Mouse (Mus musculus) MEL (cell line): ENCODE results near the gene Vsig4. TPM values are rescaled to one million over a fixed set of nuclear protein-coding genes. Genes with fewer than 3 reads are reported as not detected.

Experiments
- DNase-seq: peaks from one replicate; pipeline ENCODE4 v3.0.0; 2011; ENCODE audit warnings: low read depth, low spot score
- H3K27ac ChIP-seq: 2 replicates; pipeline ENCODE4 v1.5.1; 2012; ENCODE audit warnings: low read depth, mild to moderate bottlenecking, control low read depth, low read length, moderate library complexity; ENCODE audit not compliant: control insufficient read depth
- H3K27me3 ChIP-seq, 2 experiments: fragments of 150-350 bp in 1 of 2; sonication (generic) in 1 of 2; 2 replicates each; pipeline ENCODE4 v1.6.1; 2012; ENCODE audit warnings: low read length in 2 of 2, mild to moderate bottlenecking in 2 of 2, improper control_type of control experiment in 1 of 2, moderate library complexity in 1 of 2; ENCODE audit not compliant: insufficient read depth in 2 of 2, control insufficient read depth in 1 of 2
- H3K36me3 ChIP-seq, 2 experiments: 2 replicates each; pipeline ENCODE4 v1.6.1; 2012 to 2014; ENCODE audit warnings: low read length in 2 of 2, improper control_type of control experiment in 1 of 2, inconsistent platforms in 1 of 2, mild to moderate bottlenecking in 1 of 2; ENCODE audit not compliant: insufficient read depth in 2 of 2, control insufficient read depth in 1 of 2
- H3K4me1 ChIP-seq, 2 experiments: fragments of 150-350 bp in 1 of 2; sonication (generic) in 1 of 2; 2 replicates each; pipeline ENCODE4 v1.6.1; 2012; ENCODE audit warnings: low read length in 2 of 2, improper control_type of control experiment in 1 of 2, mild to moderate bottlenecking in 1 of 2; ENCODE audit not compliant: insufficient read depth in 2 of 2, control insufficient read depth in 1 of 2
- H3K4me3 ChIP-seq, 2 experiments: fragments of 150-350 bp in 1 of 2; sonication (generic) in 1 of 2; 2 replicates each; pipeline ENCODE4 v1.5.1; 2012; ENCODE audit warnings: low read depth in 2 of 2, low read length in 2 of 2, mild to moderate bottlenecking in 2 of 2, moderate library complexity in 2 of 2, control low read depth in 1 of 2, improper control_type of control experiment in 1 of 2; ENCODE audit not compliant: control insufficient read depth in 1 of 2, insufficient read depth in 1 of 2
- H3K79me2 ChIP-seq: 2 replicates; pipeline ENCODE4 v1.6.1; 2012; ENCODE audit warnings: mild to moderate bottlenecking, low read length, moderate library complexity; ENCODE audit not compliant: control insufficient read depth, poor library complexity, insufficient read depth
- H3K9ac ChIP-seq: 2 replicates; pipeline ENCODE4 v1.6.1; 2012; ENCODE audit warnings: low read depth, mild to moderate bottlenecking, control low read depth, low read length, moderate library complexity; ENCODE audit not compliant: control insufficient read depth, poor library complexity, severe bottlenecking
- H3K9me3 ChIP-seq: fragments of 150-350 bp; sonication (generic); replicated peaks from 2 replicates; pipeline ENCODE4 v1.6.1; 2012; ENCODE audit warnings: mild to moderate bottlenecking, low read length, improper control_type of control experiment, moderate library complexity; ENCODE audit not compliant: insufficient read depth
- BHLHE40 ChIP-seq: IDR thresholded peaks from 2 replicates; pipeline ENCODE4 v1.6.1; 2012; ENCODE audit warnings: low read depth, mild to moderate bottlenecking, inconsistent platforms, low read length, improper control_type of control experiment, borderline replicate concordance
- CHD1 ChIP-seq: IDR thresholded peaks from 2 replicates; pipeline ENCODE4 v1.6.1; 2012; ENCODE audit warnings: low read depth, mild to moderate bottlenecking, inconsistent platforms, low read length, improper control_type of control experiment
- ELF1 ChIP-seq: IDR thresholded peaks from 2 replicates; pipeline ENCODE4 v1.6.1; 2014; ENCODE audit warnings: low read depth, mild to moderate bottlenecking, inconsistent platforms, low read length, improper control_type of control experiment, moderate library complexity
- GABPA ChIP-seq: IDR thresholded peaks from 2 replicates; pipeline ENCODE4 v1.6.1; 2012; ENCODE audit warnings: low read depth, mild to moderate bottlenecking, inconsistent platforms, low read length, improper control_type of control experiment, moderate library complexity
- GATA1 ChIP-seq: IDR thresholded peaks from 2 replicates; pipeline ENCODE4 v1.6.1; 2011; ENCODE audit warnings: low read depth, low read length, improper control_type of control experiment
- JUND ChIP-seq: IDR thresholded peaks from 2 replicates; pipeline ENCODE4 v1.6.1; 2011; ENCODE audit warnings: low read depth, mild to moderate bottlenecking, improper control_type of control experiment, low read length
- MAFK ChIP-seq: IDR thresholded peaks from 2 replicates; pipeline ENCODE4 v1.6.1; 2011; ENCODE audit warnings: low read depth, mild to moderate bottlenecking, low read length, improper control_type of control experiment, borderline replicate concordance
- MAX ChIP-seq: IDR thresholded peaks from 2 replicates; pipeline ENCODE4 v1.6.1; 2011; ENCODE audit warnings: low read length, improper control_type of control experiment
- MAZ ChIP-seq: IDR thresholded peaks from 2 replicates; pipeline ENCODE4 v1.6.1; 2012; ENCODE audit warnings: low read depth, mild to moderate bottlenecking, inconsistent platforms, low read length, improper control_type of control experiment
- MEF2A ChIP-seq: IDR thresholded peaks from 2 replicates; pipeline ENCODE4 v1.6.1; 2014; ENCODE audit warnings: low read depth, mild to moderate bottlenecking, inconsistent platforms, low read length, improper control_type of control experiment; ENCODE audit not compliant: poor library complexity, insufficient replicate concordance, severe bottlenecking; ENCODE audit errors: extremely low read depth
- NELFE ChIP-seq: IDR thresholded peaks from 2 replicates; pipeline ENCODE4 v1.6.1; 2011; ENCODE audit warnings: low read depth, low read length, improper control_type of control experiment
- NRF1 ChIP-seq: IDR thresholded peaks from 2 replicates; pipeline ENCODE4 v1.6.1; 2014; ENCODE audit warnings: low read depth, mild to moderate bottlenecking, inconsistent platforms, low read length, improper control_type of control experiment, moderate library complexity; ENCODE audit not compliant: poor library complexity, insufficient read depth, severe bottlenecking
- POLR2AphosphoS5 ChIP-seq: IDR thresholded peaks from 2 replicates; pipeline ENCODE4 v1.6.1; 2012; ENCODE audit warnings: low read depth, borderline replicate concordance, mild to moderate bottlenecking, inconsistent platforms, low read length, moderate library complexity, mixed read lengths
- RCOR1 ChIP-seq: IDR thresholded peaks from 2 replicates; pipeline ENCODE4 v1.6.1; 2012; ENCODE audit warnings: low read depth, mild to moderate bottlenecking, inconsistent platforms, low read length, improper control_type of control experiment
- SMC3 ChIP-seq: IDR thresholded peaks from 2 replicates; pipeline ENCODE4 v1.6.1; 2011; ENCODE audit warnings: low read depth, low read length, improper control_type of control experiment
- TAL1 ChIP-seq: IDR thresholded peaks from 2 replicates; pipeline ENCODE4 v1.6.1; 2012; ENCODE audit warnings: mild to moderate bottlenecking, inconsistent platforms, low read length, moderate library complexity, mixed read lengths
- TCF12 ChIP-seq: IDR thresholded peaks from 2 replicates; pipeline ENCODE4 v1.6.1; 2014; ENCODE audit warnings: low read depth, mild to moderate bottlenecking, inconsistent platforms, low read length, improper control_type of control experiment, moderate library complexity
- UBTF ChIP-seq: IDR thresholded peaks from 2 replicates; pipeline ENCODE4 v1.6.1; 2012; ENCODE audit warnings: low read depth, mild to moderate bottlenecking, inconsistent platforms, low read length, improper control_type of control experiment, moderate library complexity, borderline replicate concordance; ENCODE audit not compliant: insufficient read depth
- USF1 ChIP-seq: IDR thresholded peaks from 2 replicates; pipeline ENCODE4 v1.6.1; 2014; ENCODE audit warnings: low read depth, mild to moderate bottlenecking, inconsistent platforms, low read length, improper control_type of control experiment, moderate library complexity
- ZKSCAN1 ChIP-seq: IDR thresholded peaks from 2 replicates; pipeline ENCODE4 v1.6.1; 2012; ENCODE audit warnings: low read depth, mild to moderate bottlenecking, inconsistent platforms, low read length, improper control_type of control experiment, moderate library complexity
- ZMIZ1 ChIP-seq: IDR thresholded peaks from 2 replicates; pipeline ENCODE4 v1.6.1; 2012; ENCODE audit warnings: low read depth, mild to moderate bottlenecking, inconsistent platforms, low read length, improper control_type of control experiment, moderate library complexity
- polyA plus RNA-seq, 2 experiments: library from polyadenylated mRNA; stranded (reverse) in 1 of 2; unstranded in 1 of 2; fragments of >175 nt in 1 of 2; fragments of >200 nt in 1 of 2; gene quantifications; 2 replicates each; pipeline versions ENCODE4 v1.2.1 to v1.2.4; 2012; ENCODE audit warnings: low replicate concordance in 2 of 2, low read depth in 1 of 2; ENCODE audit not compliant: insufficient read length in 2 of 2, insufficient read depth in 1 of 2, missing spikeins in 1 of 2
- total RNA-seq: library from RNA; depleted of rRNA; stranded (reverse); fragments of 300-350 nt; gene quantifications from 2 replicates; pipeline ENCODE4 v1.2.3, GENCODE M21; 2012

Vsig4 gene
- total and polyA plus RNA-seq, 3 experiments: not detected

GRCm38 (mm10) chrX:96227030-96227429 is 66.2 kb downstream of the Vsig4 start (continued):
- TF ChIP-seq UBTF (no peak), MAFK (no peak)
- TF ChIP-seq, all 39 proteins: peak for 6

DNA sequence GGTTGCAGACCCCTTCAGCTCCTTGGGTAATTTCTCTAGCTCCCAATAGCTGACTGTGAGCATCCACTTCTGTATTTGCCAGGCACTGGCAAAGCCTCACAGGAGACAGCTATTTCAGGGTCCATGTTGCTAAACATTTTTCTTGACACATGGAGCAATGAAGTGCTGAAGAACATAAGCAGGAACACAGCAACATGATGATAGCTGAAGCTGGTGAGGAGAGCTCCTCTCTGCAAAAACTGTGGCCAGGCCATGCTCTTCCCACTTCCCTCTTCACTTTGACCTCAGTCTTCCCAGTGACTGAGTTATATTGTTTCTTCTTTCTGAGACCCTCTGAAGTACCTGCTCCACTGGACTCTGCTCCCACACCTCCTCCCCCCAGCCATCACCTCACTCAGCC is 67.8 kb downstream of the Vsig4 start:
- Histone ChIP-seq H3K79me2 (no peaks in the 10 kb centered on the region), H3K4me3 (no peak overlapping the region), H3K9me3 (no peaks in the 10 kb centered on the region), H3K27ac (no peak overlapping the region), H3K36me3 (peaks cover 0 to 21% of the 10 kb centered on the region in 2 experiments; a peak in 2 of 4 replicates), H3K4me1 (peaks cover 9 to 13% of the 10 kb centered on the region in 2 experiments; a peak in 3 of 4 replicates), H3K9ac (no peak overlapping the region), H3K27me3 (no peaks in the 10 kb centered on the region)
- no peak for DNase-seq
- TF ChIP-seq TAL1 (no peak), MAFK (no peak), CHD1 (no peak), MAZ (no peak), UBTF (no peak), BHLHE40 (no peak), NRF1 (no peak), GATA1 (no peak), MEF2A (no peak), RCOR1 (no peak), USF1 (no peak), MAX (no peak)

DNA sequence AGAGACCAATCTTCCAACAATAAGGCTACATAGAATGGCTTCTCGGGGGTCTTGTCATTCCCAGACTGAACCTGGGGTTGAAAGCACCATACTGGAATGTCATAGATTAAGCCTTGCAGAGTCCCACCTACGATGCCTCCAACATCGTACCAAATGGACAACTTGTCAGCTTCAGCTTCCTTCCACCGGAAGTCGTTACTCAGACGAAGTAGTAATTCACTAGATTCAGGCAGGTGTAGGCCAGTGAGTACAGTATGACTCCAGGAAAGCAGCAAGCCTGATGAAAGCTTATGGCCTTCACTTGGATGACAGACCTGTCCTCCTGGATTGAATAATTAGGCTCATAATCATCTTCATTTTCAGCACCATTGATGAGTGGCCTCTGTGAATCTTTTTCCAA is 69.0 kb downstream of the Vsig4 start:
- H3K36me3 ChIP-seq: peaks cover 0 to 17% of the 10 kb centered on the region in 2 experiments; a peak in 2 of 4 replicates
- H3K4me1 ChIP-seq: peaks cover 7 to 9% of the 10 kb centered on the region in 2 experiments; a peak in 3 of 4 replicates
- H3K27ac ChIP-seq: no peak overlapping the region
- H3K9ac ChIP-seq: no peak overlapping the region
- H3K27me3 ChIP-seq: no peaks in the 10 kb centered on the region
- H3K9me3 ChIP-seq: no peaks in the 10 kb centered on the region
- no peak for TF ChIP-seq TCF12
- no peak for TF ChIP-seq NELFE
- no peak for TF ChIP-seq BHLHE40
- TF ChIP-seq JUND: no peak
- TF ChIP-seq ELF1: no peak
- no peak for TF ChIP-seq POLR2AphosphoS5
- no peak for TF ChIP-seq RCOR1
- TF ChIP-seq GATA1: no peak
- TF ChIP-seq ZKSCAN1: no peak
- no peak for TF ChIP-seq GABPA
- TF ChIP-seq MAZ: no peak
- no peak for TF ChIP-seq MAX
- TF ChIP-seq SMC3: no peak
- no peak for TF ChIP-seq ZMIZ1
- DNase-seq: no peak
- no peak overlapping the region for H3K4me3 ChIP-seq
- no peaks in the 10 kb centered on the region for H3K79me2 ChIP-seq
